Mouse (Mus musculus) limb, embryonic 10.5 days (tissue): ENCODE results near the gene Gm20716. TPM values are rescaled to one million over a fixed set of nuclear protein-coding genes. Genes with fewer than 3 reads are reported as not detected.

Experiments used
- DNase-seq: peaks from one replicate; pipeline ENCODE4 v3.0.0-alpha.2; 2017; ENCODE audit warnings: low spot score
- H3K27ac ChIP-seq: fragments of 300-500 bp; sonication (generic); 2 replicates; pipeline ENCODE4 v1.5.1; 2016; ENCODE audit warnings: mild to moderate bottlenecking
- H3K27me3 ChIP-seq: fragments of 300-500 bp; sonication (generic); 2 replicates; pipeline ENCODE4 v1.6.1; 2016; ENCODE audit warnings: low read depth, mild to moderate bottlenecking; ENCODE audit not compliant: poor library complexity, severe bottlenecking
- H3K36me3 ChIP-seq: fragments of 300-500 bp; sonication (generic); 2 replicates; pipeline ENCODE4 v1.6.1; 2016; ENCODE audit warnings: mild to moderate bottlenecking, moderate library complexity
- H3K4me1 ChIP-seq: fragments of 300-500 bp; sonication (generic); 2 replicates; pipeline ENCODE4 v1.6.1; 2016
- H3K4me3 ChIP-seq: fragments of 300-500 bp; sonication (generic); 2 replicates; pipeline ENCODE4 v1.5.1; 2016; ENCODE audit warnings: mild to moderate bottlenecking, moderate library complexity
- H3K9me3 ChIP-seq: fragments of 300-500 bp; sonication (generic); replicated peaks from 2 replicates; pipeline ENCODE4 v1.6.1; 2016; ENCODE audit warnings: mild to moderate bottlenecking
- WGBS: fragments of 180-500 bp; shearing (Covaris S2); methylation state at CpG from one replicate; pipeline ENCODE4 v1.1.7; 2016; 5-methylcytosine and 5-hydroxymethylcytosine counted together
- microRNA-seq: library from miRNA; unstranded; fragments of <30 nt; microRNA quantifications from one replicate; pipeline ENCODE4, GENCODE M21; 2017
- polyA plus RNA-seq: library from polyadenylated mRNA; unstranded; fragments of >200 nt; fragmentation: Nextera tagmentation; extraction: Ambion mirVana; gene quantifications from 2 replicates; pipeline ENCODE4 v1.2.1, GENCODE M21; 2016

Gm20716 gene
- polyA plus RNA-seq, 1 experiment from 2014 or later, result 22.2 TPM

GRCm38 (mm10) chr2:168154090-168154881 is 75.9 kb downstream of the Gm20716 start:
- H3K27me3 ChIP-seq, result no peaks in the 10 kb centered on the region
- DNase-seq, result peak; percentile 94
- H3K4me1 ChIP-seq, result peaks cover 45% of the 10 kb centered on the region
- H3K9me3 ChIP-seq, result no peaks in the 10 kb centered on the region
- 20% methylated on average over 14 of the region's 14 CpGs for WGBS
- peak overlapping the region; percentile 90 for H3K27ac ChIP-seq
- no peaks in the 10 kb centered on the region for H3K36me3 ChIP-seq
- H3K4me3 ChIP-seq, result peak overlapping the region; percentile 28

- 94% methylated on average over 8 of the region's 8 CpGs for WGBS
- Histone ChIP-seq H3K9me3 (no peaks in the 10 kb centered on the region), H3K27ac (no peak overlapping the region), H3K27me3 (no peaks in the 10 kb centered on the region), H3K36me3 (no peaks in the 10 kb centered on the region), H3K4me1 (peaks cover 56% of the 10 kb centered on the region), H3K4me3 (no peak overlapping the region)
- DNase-seq, result no peak
These were observed 80.9 kb downstream of the Gm20716 start for GRCm38 (mm10) chr2:168149241-168149640.

GRCm38 (mm10) chr2:168147722-168148432 is 82.3 kb downstream of the Gm20716 start:
- WGBS, result 81% methylated on average over 22 of the region's 22 CpGs
- Histone ChIP-seq H3K9me3 (no peaks in the 10 kb centered on the region), H3K4me3 (no peak overlapping the region), H3K27me3 (no peaks in the 10 kb centered on the region), H3K27ac (0 out of 2 replicates have a peak overlapping the region, but pooled peaks have one; percentile 8), H3K36me3 (no peaks in the 10 kb centered on the region), H3K4me1 (peaks cover 51% of the 10 kb centered on the region)
- no peak for DNase-seq

GRCm38 (mm10) chr2:168145437-168145836 is 84.7 kb downstream of the Gm20716 start:
- H3K4me1 ChIP-seq, result peaks cover 49% of the 10 kb centered on the region
- WGBS, result 54% methylated on average over 2 of the region's 2 CpGs
- H3K27me3 ChIP-seq, result no peaks in the 10 kb centered on the region
- H3K4me3 ChIP-seq, result 0 out of 2 replicates have a peak overlapping the region, but pooled peaks have one; percentile 5
- H3K9me3 ChIP-seq, result no peaks in the 10 kb centered on the region
- peak; percentile 72 for DNase-seq
- H3K36me3 ChIP-seq, result no peaks in the 10 kb centered on the region
- H3K27ac ChIP-seq, result peak overlapping the region; percentile 61

- 67% methylated on average over 5 of the region's 5 CpGs for WGBS
- no peaks in the 10 kb centered on the region for H3K9me3 ChIP-seq
- H3K27me3 ChIP-seq, result no peaks in the 10 kb centered on the region
- no peak for DNase-seq
- H3K36me3 ChIP-seq, result no peaks in the 10 kb centered on the region
- H3K27ac ChIP-seq, result no peak overlapping the region
- peaks cover 44% of the 10 kb centered on the region for H3K4me1 ChIP-seq
- no peak overlapping the region for H3K4me3 ChIP-seq
These were observed 86.4 kb downstream of the Gm20716 start for GRCm38 (mm10) chr2:168143794-168144193.

GRCm38 (mm10) chr2:168137161-168137560 is 93.0 kb downstream of the Gm20716 start:
- H3K27ac ChIP-seq, result no peak overlapping the region
- H3K27me3 ChIP-seq, result no peaks in the 10 kb centered on the region
- WGBS, result 78% methylated on average over 15 of the region's 15 CpGs
- H3K9me3 ChIP-seq, result no peaks in the 10 kb centered on the region
- no peaks in the 10 kb centered on the region for H3K36me3 ChIP-seq
- H3K4me1 ChIP-seq, result no peaks in the 10 kb centered on the region
- H3K4me3 ChIP-seq, result no peak overlapping the region
- DNase-seq, result no peak

Small RNA genes within 50 kb of the gene (microRNA-seq; reads per million reads assigned to microRNA genes)
- gene Gm24561, result not detected

Other genes with a start within 250 kb of the Gm20716 start
- 0.44 and 0.49 TPM in 2 replicates for gene Ripor3, start 219.7 kb downstream of the Gm20716 start, polyA plus RNA-seq
- 4.5 and 6.0 TPM in 2 replicates for gene Pard6b, start 149.4 kb downstream of the Gm20716 start, polyA plus RNA-seq
- 5.7 and 5.8 TPM in 2 replicates for gene Adnp, start 23.3 kb downstream of the Gm20716 start, polyA plus RNA-seq
- 58.3 and 60.7 TPM in 2 replicates for gene Dpm1, start 227 bp upstream of the Gm20716 start, polyA plus RNA-seq
- 6.3 and 7.4 TPM in 2 replicates for gene Mocs3, start 258 bp upstream of the Gm20716 start, polyA plus RNA-seq
- gene Kcng1, start 51.4 kb upstream of the Gm20716 start, polyA plus RNA-seq, result 1.4 and 2.3 TPM in 2 replicates